Mouse (Mus musculus): ENCODE results near the gene Ascl3.

DNA sequence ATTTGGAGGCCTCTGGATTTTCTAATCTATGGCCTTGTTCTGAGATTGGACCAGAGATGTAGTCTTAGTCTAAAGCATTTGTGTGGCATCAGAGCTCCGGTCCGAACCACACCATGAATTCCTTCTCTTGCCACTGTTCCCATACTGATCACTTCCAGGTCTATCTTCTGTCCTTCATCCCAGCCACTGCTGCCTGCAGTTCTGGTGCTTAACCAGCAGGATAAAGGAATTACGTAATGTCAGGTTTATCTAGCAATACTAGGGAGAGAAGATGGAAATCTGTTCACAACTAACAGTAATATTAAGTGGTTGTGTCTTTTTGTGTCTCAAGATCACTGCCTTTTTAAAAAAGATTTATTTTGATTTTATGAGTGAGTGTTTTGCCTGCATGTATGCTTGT is 41.4 kb downstream of the Ascl3 start:
- no peak for TF ChIP-seq CTCF (conservative IDR thresholded peaks at IDR 0.05; ENCODE audit: insufficient read depth, insufficient read length, low read depth, low read length)
- TF ChIP-seq POLR2A (IDR thresholded peaks at IDR 0.05; ENCODE audit: low read depth, low read length), result no peak

Measured in kidney, adult 2 months (tissue).